Mouse (Mus musculus): Measurements from ENCODE around the gene Hnrnpl.
A peak's percentile ranks its signal among the peaks of the same experiment; 100 is the strongest.

The Hnrnpl gene

GRCm38 (mm10) chr7:28808221-28808941 lies at the start of gene Hnrnpl:
TSS of gene Hnrnpl (plus strand) at chr7:28808541.
- no peak for DNase-seq (ENCODE audit: low read depth, low spot score)

- DNase-seq (ENCODE audit: low read depth, low spot score): no peak
Observed at GRCm38 (mm10) chr7:28758623-28759022, 49.7 kb upstream of the Hnrnpl start.

GRCm38 (mm10) chr7:28761907-28762306 lies 46.4 kb upstream of the Hnrnpl start:
- DNase-seq (ENCODE audit: low read depth, low spot score): no peak

- no peak for DNase-seq (ENCODE audit: low read depth, low spot score)
Observed at GRCm38 (mm10) chr7:28765211-28765610, 43.1 kb upstream of the Hnrnpl start.

- peak; percentile 98 for DNase-seq (ENCODE audit: low read depth, low spot score)
Observed at GRCm38 (mm10) chr7:28766173-28766879, 42.0 kb upstream of the Hnrnpl start, which contains the start of gene Sirt2. TSS of gene Sirt2 (plus strand) at chr7:28766735.

GRCm38 (mm10) chr7:28766910-28767309 lies 41.4 kb upstream of the Hnrnpl start:
- no peak for DNase-seq (ENCODE audit: low read depth, low spot score)

- peak; percentile 33 for DNase-seq (ENCODE audit: low read depth, low spot score)
Observed at GRCm38 (mm10) chr7:28767462-28767965, 40.8 kb upstream of the Hnrnpl start, which contains the start of gene Nfkbib. TSS of gene Nfkbib (minus strand) at chr7:28767512.

GRCm38 (mm10) chr7:28769414-28769958 lies 38.9 kb upstream of the Hnrnpl start:
- no peak for DNase-seq (ENCODE audit: low read depth, low spot score)

- no peak for DNase-seq (ENCODE audit: low read depth, low spot score)
Observed at GRCm38 (mm10) chr7:28770309-28770708, 38.0 kb upstream of the Hnrnpl start.

GRCm38 (mm10) chr7:28771867-28772266 lies 36.5 kb upstream of the Hnrnpl start:
- no peak for DNase-seq (ENCODE audit: low read depth, low spot score)

GRCm38 (mm10) chr7:28773163-28773562 lies 35.2 kb upstream of the Hnrnpl start:
- DNase-seq (ENCODE audit: low read depth, low spot score): no peak

GRCm38 (mm10) chr7:28774164-28774563 lies 34.2 kb upstream of the Hnrnpl start:
- no peak for DNase-seq (ENCODE audit: low read depth, low spot score)

GRCm38 (mm10) chr7:28775129-28775528 lies 33.2 kb upstream of the Hnrnpl start:
- no peak for DNase-seq (ENCODE audit: low read depth, low spot score)

- no peak for DNase-seq (ENCODE audit: low read depth, low spot score)
Observed at GRCm38 (mm10) chr7:28778825-28779224, 29.5 kb upstream of the Hnrnpl start.

- peak; percentile 88 for DNase-seq (ENCODE audit: low read depth, low spot score)
Observed at GRCm38 (mm10) chr7:28780067-28780658, 28.2 kb upstream of the Hnrnpl start.

- DNase-seq (ENCODE audit: low read depth, low spot score): no peak
Observed at GRCm38 (mm10) chr7:28780857-28781256, 27.5 kb upstream of the Hnrnpl start.

GRCm38 (mm10) chr7:28781261-28781663 lies 27.1 kb upstream of the Hnrnpl start:
- no peak for DNase-seq (ENCODE audit: low read depth, low spot score)

- DNase-seq (ENCODE audit: low read depth, low spot score): no peak
Observed at GRCm38 (mm10) chr7:28785161-28785560, 23.2 kb upstream of the Hnrnpl start.

GRCm38 (mm10) chr7:28787884-28788283 lies 20.5 kb upstream of the Hnrnpl start:
- DNase-seq (ENCODE audit: low read depth, low spot score): no peak

- no peak for DNase-seq (ENCODE audit: low read depth, low spot score)
Observed at GRCm38 (mm10) chr7:28788307-28789195, 19.8 kb upstream of the Hnrnpl start, which contains the start of gene Rinl. TSS of gene Rinl (plus strand) at chr7:28788969.

- DNase-seq (ENCODE audit: low read depth, low spot score): no peak
Observed at GRCm38 (mm10) chr7:28789235-28789634, 19.1 kb upstream of the Hnrnpl start.
